Mouse (Mus musculus) frontal cortex, postnatal 25 days (tissue): Measurements from ENCODE around the gene Pzp.

Experiments
- DNase-seq, 2 experiments: peaks; one replicate each; pipeline ENCODE4 v3.0.0; 2022; ENCODE audit warnings: low spot score in 2 of 2

Pzp gene

DNA sequence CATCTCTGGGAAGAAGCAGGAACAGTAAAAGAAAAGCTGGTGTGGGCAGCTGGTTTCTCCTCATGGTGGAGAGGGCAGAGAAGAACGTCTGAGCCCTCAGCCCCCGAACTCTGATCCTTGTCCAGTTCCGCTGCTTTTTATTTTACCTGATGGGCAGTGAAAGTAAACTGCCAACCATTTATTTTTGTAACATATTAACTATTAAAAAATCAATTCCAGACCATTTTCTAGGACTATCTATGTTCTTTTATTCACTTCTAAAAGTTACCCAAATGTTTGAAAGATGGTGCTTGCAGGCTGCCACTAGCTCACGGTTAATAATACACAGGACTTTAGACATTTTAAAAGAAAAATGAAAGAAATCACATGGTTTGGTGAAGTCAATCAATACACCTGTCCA is at the start of gene Pzp:
Gene Pzp, minus strand, starts transcription at position 120 of the 400 bp plus-strand sequence.
- no peak for DNase-seq

GRCm38 (mm10) chr6:128566589-128566988 is 40.1 kb upstream of the Pzp start:
- no peak for DNase-seq

GRCm38 (mm10) chr6:128554049-128554448 is 27.5 kb upstream of the Pzp start:
- no peak for DNase-seq

DNA sequence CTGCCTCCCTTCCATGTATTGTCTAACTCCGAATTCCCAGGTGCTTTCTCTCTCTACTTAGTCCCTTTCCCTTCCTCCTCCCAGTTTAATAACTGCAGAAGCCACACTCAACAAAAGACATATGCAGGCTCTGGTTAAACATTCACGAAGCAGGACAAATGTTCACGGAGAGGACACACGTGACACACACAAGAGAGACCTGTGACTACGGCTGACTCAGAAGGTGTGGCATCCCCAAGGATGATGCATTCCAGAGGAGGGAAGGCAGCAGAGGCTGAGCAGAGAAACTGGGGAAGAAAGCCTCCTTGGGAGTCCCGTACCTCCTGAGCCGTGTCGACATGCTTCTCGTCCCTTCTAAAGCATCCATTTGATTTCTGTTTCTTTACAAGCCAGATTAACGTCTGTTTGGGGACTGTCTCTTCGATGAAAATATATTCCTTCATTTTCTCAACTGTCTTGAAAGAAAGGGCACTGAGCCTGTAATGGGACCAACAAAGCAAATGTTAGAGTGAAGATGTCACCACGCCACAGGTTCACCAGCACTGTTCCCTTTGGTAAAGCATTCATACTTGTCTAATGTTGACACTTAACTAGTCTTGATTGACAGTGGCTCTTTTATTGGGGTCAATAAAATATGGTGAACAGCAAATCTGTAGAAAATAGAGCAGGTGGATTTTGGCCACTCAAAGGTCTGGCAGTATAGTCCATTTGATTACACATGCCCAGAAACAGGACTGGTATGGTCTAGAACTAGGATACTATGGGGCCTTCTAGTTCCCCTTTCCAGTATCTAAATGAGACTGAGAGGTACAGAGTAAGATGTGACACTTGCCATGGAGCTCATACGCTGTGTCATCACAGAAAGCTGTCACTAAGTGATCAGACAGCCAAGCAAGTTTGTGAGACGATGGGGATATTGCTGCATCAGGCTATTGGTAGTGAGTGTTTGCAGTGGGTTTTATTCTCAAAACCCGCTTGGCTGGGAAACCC is 23.2 kb upstream of the Pzp start:
- DNase-seq, result no peak

- no peak for DNase-seq
These were observed 22.0 kb upstream of the Pzp start for GRCm38 (mm10) chr6:128548532-128548931.

GRCm38 (mm10) chr6:128545402-128545801 is 18.9 kb upstream of the Pzp start:
- DNase-seq, result no peak

DNA sequence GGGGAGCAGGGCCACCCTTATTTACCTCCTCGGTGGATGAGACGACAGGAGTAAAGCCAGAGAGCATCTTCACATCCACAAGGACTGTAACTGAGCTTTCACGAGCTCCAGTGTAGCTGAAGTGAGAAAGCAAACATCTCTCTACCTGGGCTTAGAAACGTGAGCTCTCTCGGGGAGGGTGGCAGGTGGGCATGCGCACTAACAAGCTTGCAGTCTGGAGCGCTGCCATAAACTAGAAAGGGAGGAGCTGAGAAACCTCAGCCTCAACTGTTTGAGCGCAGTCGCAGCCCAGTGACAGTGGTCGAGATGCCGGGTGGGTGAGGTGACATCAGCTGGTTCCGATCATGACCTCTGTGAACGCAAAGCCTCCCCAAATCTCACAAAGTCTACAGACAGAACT is 16.7 kb upstream of the Pzp start:
- DNase-seq, result no peak

GRCm38 (mm10) chr6:128535250-128535649 is 8.7 kb upstream of the Pzp start:
- no peak for DNase-seq

- no peak for DNase-seq
These were observed 6.8 kb upstream of the Pzp start for GRCm38 (mm10) chr6:128533296-128533695.

DNA sequence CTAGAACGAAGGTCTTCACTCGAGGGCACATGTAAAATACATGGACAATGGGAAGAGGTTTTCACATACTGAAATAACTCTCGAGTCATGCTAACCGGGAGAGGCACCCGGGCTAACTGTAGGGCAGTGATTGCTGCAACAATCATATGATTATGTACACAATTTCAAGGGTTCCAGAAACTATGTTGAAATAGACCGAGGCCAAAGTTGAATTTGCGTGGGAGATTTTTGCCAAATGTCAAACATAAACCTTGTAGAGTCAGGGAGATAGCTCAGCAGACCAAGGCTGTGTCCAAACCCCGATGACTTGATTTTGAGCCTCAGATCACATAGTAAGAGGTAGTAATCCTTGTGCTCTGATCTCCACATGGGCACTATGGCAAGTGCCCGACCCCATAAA is 6.2 kb upstream of the Pzp start:
- no peak for DNase-seq

DNA sequence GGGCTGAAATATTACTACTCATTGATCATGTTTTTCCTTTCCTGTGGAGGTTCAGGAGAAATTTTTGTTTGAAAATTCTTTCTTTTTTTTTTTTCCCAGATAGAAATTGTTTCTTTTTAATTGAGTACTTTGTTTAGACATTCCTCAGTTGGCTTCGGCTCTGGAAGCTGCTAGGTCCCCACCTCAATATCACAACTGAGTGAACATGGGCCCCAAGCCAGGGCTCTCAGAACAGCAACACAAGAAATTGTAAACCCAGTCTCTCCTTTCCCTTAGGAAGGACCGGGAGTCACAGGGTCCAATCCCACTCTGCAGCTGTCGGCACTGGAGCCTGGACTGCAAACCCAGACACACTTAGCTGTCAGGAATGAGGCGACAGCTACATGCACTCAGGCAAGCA is 2.0 kb upstream of the Pzp start:
- no peak for DNase-seq

- DNase-seq, result no peak
These were observed 590 bp upstream of the Pzp start for GRCm38 (mm10) chr6:128527110-128527509.

- no peak for DNase-seq
These were observed 719 bp downstream of the Pzp start for GRCm38 (mm10) chr6:128525801-128526200.

- no peak for DNase-seq
These were observed 3.2 kb downstream of the Pzp start for GRCm38 (mm10) chr6:128523360-128523759.

- no peak for DNase-seq
These were observed 7.4 kb downstream of the Pzp start for GRCm38 (mm10) chr6:128519159-128519558.

GRCm38 (mm10) chr6:128505676-128506236 is 20.8 kb downstream of the Pzp start:
- no peak for DNase-seq

DNA sequence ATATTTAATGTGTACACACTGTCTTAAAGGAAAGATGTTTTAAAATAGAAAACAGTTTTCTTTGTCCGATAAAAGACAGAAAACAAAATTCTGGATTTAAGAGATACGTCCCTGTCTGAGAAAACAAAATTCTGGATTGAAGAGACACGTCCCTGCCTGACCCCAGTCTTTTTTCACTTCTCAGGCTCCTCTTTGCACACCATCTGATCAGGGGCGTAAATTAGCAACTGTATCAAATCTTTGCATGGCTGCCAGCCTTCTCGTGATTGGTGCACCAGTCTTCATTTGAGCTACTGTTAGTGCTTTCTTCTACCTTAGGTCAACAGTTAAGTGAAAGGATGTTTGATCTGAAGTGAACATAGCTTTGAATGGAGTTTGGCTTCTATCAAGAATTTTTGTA is 21.8 kb downstream of the Pzp start:
- DNase-seq, result no peak

GRCm38 (mm10) chr6:128495346-128495745 is 31.2 kb downstream of the Pzp start:
- no peak for DNase-seq

- DNase-seq, result no peak
These were observed 31.7 kb downstream of the Pzp start for GRCm38 (mm10) chr6:128494646-128495331.

GRCm38 (mm10) chr6:128491916-128492315 is 34.6 kb downstream of the Pzp start:
- DNase-seq, result no peak

GRCm38 (mm10) chr6:128490141-128490540 is 36.4 kb downstream of the Pzp start:
- no peak for DNase-seq

GRCm38 (mm10) chr6:128487736-128488135 is 38.8 kb downstream of the Pzp start:
- DNase-seq, result no peak
